Mouse (Mus musculus) CH12.LX (cell line): ENCODE measurements at regions not wholly inside any gene's neighbourhood (a gene's known extent, or its start where the extent isn't known, plus 50 kb on each side); places are given as distances from the start of the nearest gene placed in this dataset.

Experiments
- DNase-seq: peaks from one replicate; pipeline ENCODE4 v3.0.0-alpha.2; 2013; ENCODE audit errors: extremely low read depth
- H3K27ac ChIP-seq: 2 replicates; pipeline ENCODE4 v1.5.1; 2012; ENCODE audit warnings: low read depth, mild to moderate bottlenecking, control low read depth, moderate library complexity; ENCODE audit not compliant: insufficient read depth
- H3K27me3 ChIP-seq: replicated peaks from 2 replicates; pipeline ENCODE3; 2012; ENCODE audit warnings: inconsistent platforms
- H3K36me3 ChIP-seq, 2 experiments: replicated peaks in 1 of 2; 2 replicates each; pipeline versions ENCODE3 to v1.6.1; 2012; ENCODE audit warnings: inconsistent platforms in 1 of 2, low read length in 1 of 2, mild to moderate bottlenecking in 1 of 2, mixed read lengths in 1 of 2, moderate library complexity in 1 of 2; ENCODE audit not compliant: control insufficient read depth in 1 of 2, insufficient read depth in 1 of 2
- H3K4me1 ChIP-seq, 2 experiments: 2 replicates each; pipeline ENCODE4 v1.6.1; 2012; ENCODE audit warnings: inconsistent platforms in 1 of 2, moderate library complexity in 1 of 2; ENCODE audit not compliant: insufficient read depth in 2 of 2, control insufficient read depth in 1 of 2
- H3K4me2 ChIP-seq: 2 replicates; pipeline ENCODE4 v1.6.1; 2012; ENCODE audit warnings: low read depth, mild to moderate bottlenecking, control low read depth; ENCODE audit not compliant: poor library complexity, insufficient read depth, severe bottlenecking
- H3K4me3 ChIP-seq, 3 experiments: fragments of 150-350 bp in 1 of 3; sonication (generic) in 1 of 3; replicated peaks in 1 of 3; 2 replicates each; pipeline versions ENCODE3 to v1.5.1; 2011 to 2012; ENCODE audit warnings: low read depth in 2 of 3, low read length in 2 of 3, mild to moderate bottlenecking in 2 of 3, moderate library complexity in 2 of 3, control low read depth in 1 of 3, improper control_type of control experiment in 1 of 3, inconsistent platforms in 1 of 3, mixed read lengths in 1 of 3; ENCODE audit not compliant: poor library complexity in 1 of 3
- H3K79me2 ChIP-seq: replicated peaks from 2 replicates; pipeline ENCODE4 v1.6.1; 2012; ENCODE audit warnings: mild to moderate bottlenecking, moderate library complexity; ENCODE audit not compliant: control insufficient read depth, poor library complexity, insufficient read depth, severe bottlenecking; ENCODE audit errors: extremely low read depth
- H3K9ac ChIP-seq: 2 replicates; pipeline ENCODE4 v1.6.1; 2012; ENCODE audit warnings: low read depth, mild to moderate bottlenecking, control low read depth, moderate library complexity; ENCODE audit not compliant: insufficient read depth
- H3K9me3 ChIP-seq: replicated peaks from 2 replicates; pipeline ENCODE3; 2012; ENCODE audit warnings: low read length, inconsistent platforms, mixed read lengths
- CTCF ChIP-seq, 2 experiments: IDR thresholded peaks in 1 of 2; conservative IDR thresholded peaks in 1 of 2; 2 replicates each; pipeline ENCODE4 v1.5.1; 2011 to 2012; ENCODE audit warnings: low read depth in 2 of 2, low read length in 2 of 2, improper control_type of control experiment in 1 of 2, inconsistent platforms in 1 of 2, mild to moderate bottlenecking in 1 of 2, moderate library complexity in 1 of 2
- E2F4 ChIP-seq: IDR thresholded peaks from 2 replicates; pipeline ENCODE4 v1.6.1; 2011; ENCODE audit warnings: low read depth, low read length, improper control_type of control experiment; ENCODE audit not compliant: insufficient replicate concordance
- EP300 ChIP-seq: IDR thresholded peaks from 2 replicates; pipeline ENCODE4 v1.6.1; 2011; ENCODE audit warnings: low read length, improper control_type of control experiment
- ETS1 ChIP-seq: conservative IDR thresholded peaks from 2 replicates; pipeline ENCODE4 v1.6.1; 2012; ENCODE audit warnings: low read depth, mild to moderate bottlenecking, inconsistent platforms, low read length, improper control_type of control experiment, moderate library complexity
- GABPA ChIP-seq: IDR thresholded peaks from 2 replicates; pipeline ENCODE4 v1.6.1; 2012; ENCODE audit warnings: low read depth, low read length, improper control_type of control experiment, inconsistent platforms; ENCODE audit not compliant: insufficient replicate concordance
- HCFC1 ChIP-seq: IDR thresholded peaks from 2 replicates; pipeline ENCODE4 v1.6.1; 2012; ENCODE audit warnings: low read depth, mild to moderate bottlenecking, inconsistent platforms, low read length, improper control_type of control experiment
- JUN ChIP-seq: IDR thresholded peaks from 2 replicates; pipeline ENCODE4 v1.6.1; 2011; ENCODE audit warnings: low read depth, mild to moderate bottlenecking, low read length, improper control_type of control experiment, moderate library complexity; ENCODE audit not compliant: insufficient read depth
- MAFK ChIP-seq: IDR thresholded peaks from 2 replicates; pipeline ENCODE4 v1.6.1; 2011; ENCODE audit warnings: low read length, improper control_type of control experiment; ENCODE audit not compliant: insufficient replicate concordance
- MAX ChIP-seq: IDR thresholded peaks from 2 replicates; pipeline ENCODE4 v1.6.1; 2011; ENCODE audit warnings: low read length, improper control_type of control experiment
- NELFE ChIP-seq: IDR thresholded peaks from 2 replicates; pipeline ENCODE4 v1.6.1; 2011; ENCODE audit warnings: low read depth, low read length, improper control_type of control experiment
- RAD21 ChIP-seq: IDR thresholded peaks from 2 replicates; pipeline ENCODE4 v1.6.1; 2011; ENCODE audit warnings: low read depth, mild to moderate bottlenecking, low read length, improper control_type of control experiment, moderate library complexity
- SMC3 ChIP-seq: IDR thresholded peaks from 2 replicates; pipeline ENCODE4 v1.6.1; 2011; ENCODE audit warnings: low read depth, low read length, improper control_type of control experiment
- TCF12 ChIP-seq: IDR thresholded peaks from 2 replicates; pipeline ENCODE4 v1.6.1; 2014; ENCODE audit warnings: low read depth, mild to moderate bottlenecking, inconsistent platforms, low read length, improper control_type of control experiment
- USF1 ChIP-seq: IDR thresholded peaks from 2 replicates; pipeline ENCODE4 v1.6.1; 2014; ENCODE audit warnings: low read depth, mild to moderate bottlenecking, inconsistent platforms, low read length, improper control_type of control experiment
- ZC3H11A ChIP-seq: IDR thresholded peaks from 2 replicates; pipeline ENCODE4 v1.6.1; 2012; ENCODE audit warnings: low read depth, mild to moderate bottlenecking, inconsistent platforms, low read length, improper control_type of control experiment
- ZNF384 ChIP-seq: IDR thresholded peaks from 2 replicates; pipeline ENCODE4 v1.6.1; 2012; ENCODE audit warnings: low read depth, low read length, improper control_type of control experiment, inconsistent platforms
- dilution Hi-C: fragments of 300-500 bp; cut with MboI; formaldehyde crosslinking; loops from 2 replicates; pipeline ENCODE4 v1.14.3; 2020; ENCODE audit warnings: low sequenced_read_pairs; ENCODE audit not compliant: extremely low pct_unique_long_range_greater_than_20kb, extremely low pct_ligation_motif_present
- in situ Hi-C: fragments of 300-500 bp; cut with MboI; formaldehyde crosslinking; loops from 3 replicates; pipeline ENCODE4 v1.14.3; 2019; ENCODE audit warnings: low sequenced_read_pairs, low pct_ligation_motif_present, low pct_unique_long_range_greater_than_20kb, mixed read lengths

DNA sequence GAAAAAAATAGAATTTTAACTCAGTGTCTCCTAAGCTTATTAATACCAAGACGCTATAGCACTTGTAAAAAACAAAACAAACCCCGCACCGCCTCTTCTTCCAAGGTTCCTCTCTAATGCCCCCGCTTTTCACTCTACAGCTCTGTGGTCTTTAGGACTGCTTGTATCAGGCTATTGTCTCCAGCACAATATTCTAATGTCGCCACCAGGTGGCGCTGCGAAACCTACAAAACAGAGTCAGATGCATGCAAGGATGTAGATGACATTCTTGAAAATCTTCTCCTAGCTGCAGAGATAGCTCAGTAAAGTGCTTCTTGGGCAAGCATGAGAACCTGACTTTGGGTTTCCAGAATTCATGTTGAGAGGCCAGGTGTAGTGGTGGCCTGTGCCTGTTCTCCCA lies 75.9 kb upstream of the C2cd4b start:
- Histone ChIP-seq H3K36me3 (no peaks in the 10 kb centered on the region), H3K4me3 (no peak overlapping the region), H3K4me2 (no peak overlapping the region), H3K27ac (no peak overlapping the region), H3K4me1 (no peaks in the 10 kb centered on the region), H3K9me3 (peaks cover 16% of the 10 kb centered on the region), H3K27me3 (no peaks in the 10 kb centered on the region), H3K79me2 (no peaks in the 10 kb centered on the region), H3K9ac (no peak overlapping the region)
- in situ Hi-C loops (no loop called here), dilution Hi-C loops (no loop called here)
- TF ChIP-seq CTCF (conservative IDR thresholded peaks at IDR 0.05 in 1 of 2, IDR thresholded peaks at IDR 0.05 in 1 of 2; ENCODE audit: low read depth in 2 of 2, low read length in 2 of 2) (peak; percentile 81 to 87), RAD21 (peak; percentile 80), USF1 (no peak), SMC3 (peak; percentile 80), NELFE (no peak), MAX (no peak), ZNF384 (no peak)
- peak; percentile 77 for DNase-seq

DNA sequence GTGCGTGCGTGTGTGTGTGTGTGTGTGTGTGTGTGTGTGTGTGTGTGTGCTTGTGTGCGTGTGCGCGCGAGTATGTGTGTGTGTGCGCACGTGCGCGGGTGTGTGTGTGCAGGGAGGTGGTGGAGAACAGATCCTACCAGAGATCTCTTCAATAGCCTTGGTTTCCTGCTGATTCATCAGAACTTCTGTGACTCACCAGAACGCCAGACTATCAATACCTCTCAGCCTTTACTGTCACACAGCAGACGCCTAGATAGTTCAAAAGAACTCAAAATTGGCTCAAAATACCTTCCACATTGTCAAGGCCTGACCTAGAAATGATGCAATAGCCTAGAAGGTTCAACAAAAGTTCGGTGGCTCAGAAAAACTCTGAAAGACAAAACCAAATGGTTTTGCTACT lies 66.8 kb upstream of the C2cd4b start:
- in situ Hi-C loops, result no loop called here
- Histone ChIP-seq H3K36me3 (no peaks in the 10 kb centered on the region), H3K4me2 (no peak overlapping the region), H3K9ac (no peak overlapping the region), H3K9me3 (no peaks in the 10 kb centered on the region)
- no peak for DNase-seq
- no peak for TF ChIP-seq EP300
- no peak for TF ChIP-seq HCFC1
- no peak for TF ChIP-seq MAX
- TF ChIP-seq RAD21, result no peak
- no peak for TF ChIP-seq JUN
- TF ChIP-seq TCF12, result no peak
- TF ChIP-seq ZC3H11A, result no peak
- peak; percentile 14; the same call in 1 of the 2 replicates for TF ChIP-seq MAFK
- TF ChIP-seq, all 38 proteins: peak for 1
- no peak overlapping the region for H3K4me3 ChIP-seq
- peaks cover 0 to 5% of the 10 kb centered on the region in 2 experiments; a peak in 1 of 4 replicates for H3K4me1 ChIP-seq
- H3K27ac ChIP-seq, result no peak overlapping the region
- no peaks in the 10 kb centered on the region for H3K27me3 ChIP-seq
- no peaks in the 10 kb centered on the region for H3K79me2 ChIP-seq
- dilution Hi-C loops, result no loop called here

DNA sequence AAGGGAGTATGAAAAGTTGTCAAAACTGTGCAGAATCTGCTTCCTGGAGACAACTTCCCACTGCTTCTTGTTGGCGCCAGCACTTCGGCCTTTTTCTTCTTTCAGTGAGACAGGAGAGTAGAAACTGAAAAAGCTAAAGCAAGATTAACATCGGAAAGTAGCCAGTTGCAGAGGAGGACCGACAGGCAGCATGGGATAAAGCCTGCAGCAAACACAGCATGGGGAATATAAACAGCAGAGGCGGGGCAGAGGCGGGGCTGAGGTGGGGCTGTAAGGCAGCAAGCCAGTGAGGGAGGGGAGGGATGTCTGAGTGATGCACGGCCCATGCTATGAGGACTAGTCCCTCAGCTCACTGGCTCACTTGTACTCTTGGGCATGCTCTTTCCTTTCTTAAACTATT lies 65.5 kb upstream of the C2cd4b start:
- no peaks in the 10 kb centered on the region for H3K9me3 ChIP-seq
- dilution Hi-C loops (no loop called here), in situ Hi-C loops (no loop called here)
- TF ChIP-seq E2F4, result no peak
- no peak for TF ChIP-seq ETS1
- no peak for TF ChIP-seq GABPA
- H3K4me2 ChIP-seq, result no peak overlapping the region
- no peaks in the 10 kb centered on the region for H3K27me3 ChIP-seq
- no peaks in the 10 kb centered on the region for H3K79me2 ChIP-seq
- no peak overlapping the region for H3K27ac ChIP-seq
- H3K36me3 ChIP-seq, result no peaks in the 10 kb centered on the region
- no peak overlapping the region for H3K4me3 ChIP-seq
- H3K9ac ChIP-seq, result no peak overlapping the region
- DNase-seq, result no peak
- peaks cover 0 to 5% of the 10 kb centered on the region in 2 experiments; a peak in 1 of 4 replicates for H3K4me1 ChIP-seq
